Mouse (Mus musculus) thymus, postnatal 4 days (tissue): Measurements from ENCODE around the gene Gm49361.
A peak's percentile ranks its signal among the peaks of the same experiment; 100 is the strongest.
"Not testable (repeated sequence)": the region's sequence is repeated elsewhere in the genome, so short reads cannot be mapped to it uniquely, and the experiment has no call there.

ENCODE experiments used
- DNase-seq: peaks from one replicate; pipeline ENCODE4 v3.0.0; 2021

The Gm49361 gene

DNA sequence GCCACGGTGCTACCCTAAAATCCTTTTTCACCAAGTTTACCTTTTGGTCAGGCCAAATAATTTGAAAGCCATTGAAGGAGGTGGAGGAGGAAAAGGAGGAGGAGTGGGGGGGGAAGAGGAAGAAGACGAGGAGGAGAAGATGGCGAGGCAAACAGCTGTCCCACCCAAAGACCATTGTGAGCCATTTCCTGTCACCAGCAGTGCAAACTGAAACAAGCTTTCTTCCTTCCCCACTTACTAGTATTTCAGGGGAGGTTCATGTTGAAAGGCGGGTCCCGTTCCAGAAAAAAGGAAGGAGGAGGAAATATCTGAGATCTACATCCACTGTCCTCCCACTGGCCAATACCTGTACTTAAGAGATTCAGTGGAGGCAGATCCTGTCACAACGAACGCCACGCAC is 16.5 kb downstream of the Gm49361 start:
- DNase-seq = peak; percentile 23

DNA sequence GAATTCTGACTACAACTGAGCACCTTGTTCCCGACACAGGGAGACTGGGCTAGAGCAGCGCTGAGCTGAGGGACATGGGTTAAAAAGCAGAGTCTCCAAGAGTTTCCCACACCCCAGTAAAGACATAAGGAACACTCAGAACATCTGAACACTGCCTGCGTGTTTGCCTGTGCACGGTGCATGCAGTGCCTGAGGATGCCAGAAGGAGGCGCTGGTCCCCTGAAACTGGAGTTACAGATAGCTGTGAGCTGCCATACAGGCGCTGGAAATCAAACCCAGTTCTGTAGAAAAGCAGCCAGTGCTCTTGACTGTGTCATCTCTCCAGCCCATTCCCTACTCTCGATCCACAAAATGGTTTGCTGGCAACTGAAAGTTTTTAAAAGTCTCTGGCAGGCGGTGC is 19.7 kb downstream of the Gm49361 start:
- DNase-seq = peak; percentile 45

DNA sequence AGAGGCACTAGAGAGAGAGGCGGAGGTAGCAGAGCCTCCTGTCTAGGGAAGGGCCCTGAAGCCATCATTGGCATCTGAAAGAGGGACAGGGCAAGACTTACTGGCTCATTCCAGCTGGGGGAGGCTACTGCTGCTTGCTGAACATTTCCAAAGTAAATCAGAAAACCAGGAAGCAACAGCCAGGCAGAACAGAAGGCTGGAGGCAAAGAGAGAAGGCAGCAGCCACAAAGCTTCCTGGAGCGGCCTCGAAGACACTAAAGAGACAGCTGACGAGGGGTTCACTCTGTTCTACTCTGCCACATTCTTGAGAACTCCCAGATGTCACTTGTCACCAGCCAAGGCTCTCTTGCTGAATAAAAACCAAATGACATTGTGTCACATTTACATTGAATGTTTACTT is 21.4 kb downstream of the Gm49361 start:
- no peak for DNase-seq

DNA sequence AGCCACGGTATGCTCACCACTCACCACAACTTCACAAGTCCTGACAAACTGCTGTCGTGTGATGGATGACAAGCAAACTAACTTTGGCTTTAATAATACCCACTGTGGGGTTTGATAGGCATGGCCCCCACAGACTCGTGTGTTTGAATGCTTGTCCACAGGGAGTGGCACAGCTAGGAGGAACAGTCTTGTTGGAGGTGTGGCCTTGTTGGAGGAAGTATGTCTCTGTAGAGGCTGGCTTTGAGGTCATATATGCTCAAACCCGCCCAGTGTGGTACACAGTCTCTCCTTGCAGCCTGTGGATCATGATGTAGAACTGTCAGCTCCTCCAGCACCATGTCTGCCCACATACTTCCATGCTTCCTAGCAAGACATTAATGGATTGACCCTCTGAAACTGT is 27.7 kb downstream of the Gm49361 start:
- no peak for DNase-seq

DNA sequence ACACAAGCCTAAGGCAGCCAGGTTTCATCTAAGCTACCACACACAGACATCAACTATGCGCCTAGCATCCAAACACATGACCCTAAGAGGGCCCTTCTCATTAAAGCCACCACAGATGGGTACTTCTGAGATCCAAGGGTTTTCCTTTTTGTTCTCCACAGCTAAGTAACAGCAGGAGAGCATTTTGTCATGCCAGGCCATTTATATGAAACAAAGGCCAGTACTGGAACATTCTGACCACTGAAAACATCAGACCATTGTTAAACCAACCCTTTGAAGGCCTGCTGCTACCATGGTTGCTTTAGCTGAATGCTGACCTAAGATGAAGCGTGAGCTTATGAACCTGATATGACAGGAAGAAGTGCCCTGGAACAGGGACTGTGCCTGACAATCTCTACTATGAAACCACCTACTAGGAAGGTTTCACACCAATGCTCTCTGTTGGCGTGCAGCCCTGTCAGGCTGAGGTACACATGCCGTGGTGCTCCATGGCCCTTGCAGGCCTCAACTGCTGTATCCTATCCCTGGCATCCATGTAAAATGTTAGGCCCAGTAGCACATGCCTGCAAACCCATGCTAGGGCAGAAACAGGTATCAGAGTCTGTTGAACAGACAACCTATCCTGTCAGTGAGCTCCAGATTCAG is 29.2 kb downstream of the Gm49361 start:
- DNase-seq = no peak

DNA sequence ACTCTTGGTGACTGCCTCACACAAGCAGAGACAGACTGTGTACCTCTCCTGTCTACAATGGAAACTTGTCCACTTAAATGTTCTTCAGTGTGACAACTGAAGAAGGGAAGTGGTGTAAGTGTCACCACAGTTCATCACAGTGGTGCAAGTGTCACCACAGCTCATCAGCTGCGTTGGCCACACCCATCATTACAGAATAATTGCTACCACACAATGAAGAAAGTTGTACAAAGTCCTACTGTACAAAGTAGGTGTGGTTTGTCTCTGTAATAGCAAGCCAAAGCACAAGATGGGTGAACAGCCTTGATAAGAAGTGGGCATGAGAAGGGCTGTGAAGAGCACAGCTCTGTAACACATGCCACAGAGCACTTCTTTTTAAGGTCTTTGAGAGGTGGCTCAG is 33.0 kb downstream of the Gm49361 start:
- DNase-seq = no peak

DNA sequence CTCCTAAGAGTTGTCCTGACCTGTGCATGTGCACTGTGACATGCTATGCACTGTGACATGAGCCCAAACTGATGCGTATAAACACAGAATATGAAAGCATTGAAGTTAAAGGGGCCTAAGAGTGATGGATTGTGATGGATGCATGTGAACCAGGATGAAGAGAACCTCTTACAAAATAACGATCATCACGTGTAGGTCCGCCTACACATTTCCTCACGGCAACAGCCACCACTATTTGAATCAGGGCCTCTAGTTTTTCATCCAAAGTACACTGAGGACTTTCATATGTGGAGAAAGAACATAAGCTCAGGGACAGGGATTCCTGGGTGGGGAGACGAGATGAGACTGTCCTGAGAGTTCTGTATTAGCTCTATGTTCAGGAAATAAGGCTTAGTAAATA is 34.8 kb downstream of the Gm49361 start:
- DNase-seq = no peak

DNA sequence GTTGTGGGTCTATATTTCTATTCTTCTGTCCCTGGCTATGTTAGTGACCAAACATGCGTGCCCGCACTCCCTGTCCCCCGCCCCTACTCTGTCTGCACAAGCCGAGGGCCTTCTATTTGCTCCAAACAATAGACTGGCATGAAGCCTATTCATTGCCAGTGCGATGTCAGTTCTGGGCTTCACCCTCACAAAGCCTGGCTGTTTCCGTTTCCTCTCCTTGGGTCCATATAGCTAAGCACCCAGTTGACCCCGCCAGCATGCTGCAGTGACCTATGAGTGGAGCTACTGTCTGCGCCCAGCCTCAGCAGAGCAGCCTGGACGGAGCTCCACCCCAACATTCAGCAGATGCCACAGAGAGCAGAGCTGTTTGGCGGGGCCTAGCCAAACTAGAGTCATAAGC is 36.7 kb downstream of the Gm49361 start:
- no peak for DNase-seq

DNA sequence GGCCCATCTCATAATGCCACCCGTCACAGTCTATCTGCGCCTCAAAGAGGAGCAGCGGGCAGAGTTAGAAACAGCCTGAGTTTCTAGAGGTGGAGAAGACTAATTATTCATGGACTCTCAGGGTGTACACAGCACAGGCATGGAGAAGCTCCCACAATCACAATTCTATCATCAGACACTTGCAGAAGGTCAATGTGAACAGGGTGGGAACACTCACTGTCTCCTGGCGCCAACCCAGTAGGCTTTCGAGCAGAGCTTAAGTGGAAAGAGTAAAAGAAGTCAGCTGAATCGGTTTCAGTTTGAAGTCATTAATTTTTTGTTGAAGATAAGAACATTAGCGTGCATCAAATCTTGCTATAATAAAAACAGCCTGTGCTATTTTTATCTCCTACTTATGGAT is 37.3 kb downstream of the Gm49361 start:
- DNase-seq = no peak

DNA sequence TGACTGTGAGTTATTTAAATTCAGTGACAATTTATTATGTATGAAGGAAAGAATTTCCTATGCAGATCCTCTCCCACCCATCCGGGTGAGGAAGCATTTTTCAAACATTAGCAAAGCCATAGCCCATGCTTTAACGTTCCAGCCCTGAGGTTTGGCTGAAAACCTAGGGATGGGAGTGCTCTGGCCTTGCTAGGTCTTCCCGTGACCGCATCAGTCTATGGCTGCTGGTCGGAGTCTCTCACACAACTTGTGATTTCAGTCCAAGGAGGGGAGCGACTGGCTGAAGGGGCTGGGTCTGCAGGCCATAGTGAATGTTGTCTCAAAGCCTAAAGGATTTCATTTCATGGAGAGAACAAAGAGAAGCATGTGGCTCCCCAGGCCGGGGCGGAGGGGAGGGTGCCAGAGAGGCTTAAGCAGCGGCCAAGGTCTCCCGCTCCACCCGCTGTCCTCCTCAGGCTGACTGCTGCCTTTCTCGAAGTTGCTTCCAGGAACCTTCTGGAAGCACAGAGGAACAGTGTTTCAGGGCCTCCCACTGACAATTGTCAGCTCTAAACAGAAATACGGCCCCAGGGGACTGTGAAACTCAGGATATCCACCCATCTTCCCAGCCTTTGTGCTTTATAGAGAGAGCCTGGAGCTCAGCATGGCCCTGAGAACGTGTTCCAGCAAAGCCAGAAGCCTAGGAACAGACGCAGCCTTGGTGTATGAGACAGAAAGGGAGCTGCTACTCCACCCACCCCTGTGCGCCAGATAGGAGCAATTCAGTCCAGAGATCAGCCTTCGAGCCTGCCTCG is 38.6 kb downstream of the Gm49361 start:
- no peak for DNase-seq

DNA sequence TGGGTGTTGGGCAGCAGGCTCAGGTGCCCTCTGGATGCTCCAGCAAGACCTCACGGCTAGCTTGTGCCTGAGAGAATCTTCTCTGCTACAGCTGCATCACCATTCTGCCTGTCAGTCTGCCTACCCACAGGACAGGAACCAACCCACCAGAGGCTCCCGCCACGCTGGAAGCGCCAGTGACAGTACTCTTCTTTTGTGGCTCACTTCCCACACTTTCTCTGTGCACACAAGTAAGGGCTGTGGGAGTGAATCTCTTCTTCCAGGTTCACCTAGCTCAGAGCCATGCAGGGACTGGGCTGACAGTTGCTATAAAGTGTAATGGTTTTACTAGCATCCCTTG is 39.2 kb downstream of the Gm49361 start:
- DNase-seq = no peak

DNA sequence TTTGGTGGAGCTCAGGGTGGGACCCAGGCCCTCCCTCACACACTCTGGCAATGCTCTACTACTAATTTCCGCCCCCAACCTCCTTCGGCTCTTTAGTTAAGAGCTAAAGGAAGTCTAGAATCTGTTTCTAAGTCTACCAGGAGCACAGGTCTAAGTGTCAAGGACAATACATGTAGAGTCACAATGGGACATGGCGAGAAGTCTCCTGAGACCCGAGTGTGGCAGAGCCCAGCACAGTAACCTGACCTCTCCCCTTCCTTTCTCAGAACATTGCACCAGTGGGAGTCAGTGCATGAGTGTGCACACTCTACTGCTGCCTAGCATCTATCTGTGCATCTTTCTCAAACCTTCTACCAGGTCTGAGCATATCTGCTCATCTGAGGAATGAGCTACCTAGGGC is 40.1 kb downstream of the Gm49361 start:
- no peak for DNase-seq

DNA sequence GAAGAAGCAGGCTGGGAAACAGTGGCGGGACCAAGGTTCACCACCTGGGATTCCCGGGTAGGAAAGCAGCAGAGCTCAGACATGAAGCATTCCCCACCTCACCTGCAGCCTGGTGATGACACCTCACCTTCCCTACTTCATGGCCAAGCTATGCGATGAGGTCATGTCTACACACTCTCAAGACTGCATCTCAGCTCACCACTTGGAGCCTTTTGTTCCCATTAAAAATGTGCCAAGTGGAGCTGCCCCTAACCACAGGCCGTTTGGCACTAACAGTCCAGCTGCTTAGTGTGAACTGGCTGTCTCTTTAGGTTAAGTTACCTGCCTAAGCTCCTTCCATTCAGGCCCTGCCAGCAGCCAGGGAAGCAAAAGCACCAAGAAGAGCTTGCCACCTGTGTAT is 40.8 kb downstream of the Gm49361 start:
- DNase-seq = no peak

DNA sequence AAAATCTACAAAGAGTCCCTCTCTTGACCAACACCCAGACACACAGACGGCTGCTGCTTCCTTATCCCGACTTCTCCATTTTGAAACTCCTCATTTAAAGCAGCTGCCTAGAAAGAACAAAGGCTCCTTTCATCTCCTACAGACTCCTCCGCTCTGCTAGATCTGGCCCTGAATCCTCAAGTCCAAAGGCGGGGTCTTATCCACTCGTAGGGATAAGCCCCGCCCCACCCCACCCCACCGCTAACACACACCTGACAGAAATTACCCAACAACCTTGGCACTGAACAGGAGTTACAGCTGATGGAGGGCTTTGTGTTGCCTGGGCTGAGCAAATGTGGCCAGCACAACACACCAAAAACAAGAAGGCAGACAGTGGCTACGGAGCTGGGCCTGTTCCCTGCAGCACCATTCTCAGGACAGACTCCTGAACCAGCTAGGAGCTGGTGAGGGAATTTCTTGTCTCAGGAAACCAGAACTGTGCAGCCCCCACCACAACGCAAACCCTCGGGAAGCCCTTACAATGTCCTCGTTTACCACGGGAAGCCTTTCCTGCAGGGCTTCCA is 43.9 kb downstream of the Gm49361 start:
- no peak for DNase-seq

DNA sequence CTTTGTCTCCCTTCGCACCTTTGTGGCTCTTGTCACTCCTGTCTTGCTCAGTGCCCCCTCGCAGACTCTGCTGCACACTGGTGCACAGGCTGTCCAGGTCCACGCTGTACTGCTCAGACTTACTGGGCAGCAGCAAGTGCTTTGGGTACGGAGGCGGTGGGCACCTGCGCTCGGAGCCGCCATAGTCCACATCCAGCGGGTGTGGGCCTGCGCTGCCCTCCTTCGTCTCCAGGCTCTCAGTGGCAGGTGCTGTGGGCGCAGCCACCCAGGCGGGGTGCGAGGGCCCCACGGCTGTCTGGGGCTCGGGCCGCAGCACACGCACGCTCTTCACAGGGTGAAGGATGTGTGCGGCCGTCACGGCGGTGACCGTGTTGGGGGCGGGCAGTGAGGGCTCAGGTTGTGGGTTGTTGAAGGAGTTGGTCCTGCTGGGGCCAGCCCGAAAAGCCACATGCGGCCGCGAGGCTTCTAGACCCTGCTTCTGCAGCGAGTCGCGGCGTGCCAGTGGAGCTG is 46.4 kb downstream of the Gm49361 start:
- DNase-seq = no peak

DNA sequence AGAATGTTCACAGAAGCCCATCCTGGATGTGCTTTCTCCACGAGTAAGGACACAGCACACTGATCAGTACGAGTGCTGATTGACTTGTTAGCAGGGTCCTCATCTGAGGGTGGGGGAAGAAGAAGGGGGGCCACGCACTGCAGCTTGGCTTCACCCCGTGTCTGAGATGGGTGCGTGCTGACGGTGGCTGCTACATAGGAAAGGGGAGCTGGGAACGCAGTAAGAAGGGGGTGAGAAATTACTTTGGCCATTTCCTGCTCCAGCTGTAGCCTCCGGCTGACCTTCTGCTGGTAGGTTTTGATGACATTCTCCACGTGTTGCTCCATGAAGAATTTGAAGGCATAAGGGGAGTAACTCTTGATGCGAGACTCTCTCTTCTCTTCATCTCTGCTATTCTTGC is 46.9 kb downstream of the Gm49361 start:
- no peak for DNase-seq

DNA sequence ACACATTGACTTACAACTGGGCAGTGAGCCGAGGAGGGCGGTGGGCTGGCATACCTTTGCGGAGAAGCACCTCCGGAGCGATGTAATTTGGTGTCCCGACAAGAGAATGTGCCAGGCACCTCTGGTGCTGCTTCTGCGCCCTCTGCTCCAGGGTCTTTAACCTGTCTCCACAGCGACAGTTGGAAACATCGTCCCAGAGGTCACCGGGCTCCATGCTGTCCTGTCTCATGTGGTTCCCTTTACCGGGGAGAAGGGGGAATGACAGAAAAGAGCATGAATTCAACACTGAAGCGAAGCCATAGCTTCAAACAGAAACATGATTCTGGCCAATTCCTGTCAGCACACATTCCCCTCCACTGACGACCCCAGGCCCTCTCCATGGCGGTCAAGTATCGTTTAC is 49.8 kb downstream of the Gm49361 start:
- DNase-seq = no peak

DNA sequence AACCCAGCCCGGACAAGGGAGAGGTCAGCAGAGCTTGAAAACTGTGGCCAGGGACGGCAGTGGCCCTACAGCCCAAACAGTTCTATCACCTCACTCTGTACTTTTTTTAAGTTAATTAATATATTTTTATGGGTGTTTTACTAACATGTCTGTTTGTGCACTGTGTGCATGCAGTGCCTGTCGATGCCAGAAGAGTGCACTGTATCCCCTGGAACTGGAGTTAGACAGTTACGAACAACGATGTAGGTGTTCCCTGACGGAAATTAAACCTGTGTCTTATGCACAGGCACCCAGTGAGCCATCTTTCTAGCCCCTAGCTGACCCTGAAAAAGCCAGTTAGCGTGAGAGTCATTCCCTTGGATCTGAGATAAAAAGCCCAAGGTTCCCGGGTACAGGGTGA is 50.4 kb downstream of the Gm49361 start:
- DNase-seq = peak; percentile 32

DNA sequence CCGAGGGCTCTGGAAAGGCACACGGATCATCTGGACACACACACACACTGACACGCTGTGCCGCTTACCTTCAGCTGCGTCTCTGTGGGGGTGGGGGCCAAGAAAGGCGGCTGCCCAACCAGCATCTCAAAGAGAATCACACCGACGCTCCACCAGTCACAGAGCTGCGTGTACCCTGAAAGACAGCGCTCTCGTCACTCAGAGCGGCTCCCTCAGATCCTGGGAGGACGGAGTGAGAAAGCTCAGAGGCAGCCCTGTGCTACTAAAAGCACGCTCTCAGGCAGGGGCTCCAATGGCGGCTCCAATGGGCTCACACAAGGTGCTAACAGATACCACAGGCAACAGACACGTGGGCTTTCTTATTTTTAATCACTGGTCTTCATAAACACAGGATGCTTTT is 51.7 kb downstream of the Gm49361 start:
- DNase-seq = no peak

DNA sequence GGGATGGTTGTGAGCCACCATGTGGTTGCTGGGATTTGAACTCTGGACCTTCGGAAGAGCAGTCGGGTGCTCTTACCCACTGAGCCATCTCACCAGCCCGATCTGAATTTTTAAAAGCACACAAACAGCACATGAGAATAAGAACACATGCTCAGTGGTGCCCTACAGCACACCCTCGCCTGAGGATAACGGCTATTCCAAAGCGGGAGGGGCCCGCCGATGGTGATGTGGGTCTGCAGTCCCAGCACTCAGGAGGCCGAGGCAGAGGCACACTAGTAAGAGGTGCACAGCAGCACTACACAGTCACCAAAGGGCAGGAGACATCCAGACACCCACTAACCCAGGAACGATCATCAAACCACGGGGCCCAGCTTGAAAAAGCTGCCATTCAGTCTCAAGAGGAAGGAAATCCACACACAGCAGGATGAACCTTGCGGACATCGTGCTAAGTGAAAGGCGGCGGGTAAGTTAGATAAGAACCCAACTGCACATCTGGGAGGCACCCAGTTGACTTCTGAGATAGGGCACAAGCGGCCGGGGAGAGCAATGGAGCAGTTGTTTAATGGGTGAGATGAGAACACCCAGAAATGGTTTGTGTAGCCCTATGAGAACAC is 53.3 kb downstream of the Gm49361 start:
- no peak for DNase-seq

DNA sequence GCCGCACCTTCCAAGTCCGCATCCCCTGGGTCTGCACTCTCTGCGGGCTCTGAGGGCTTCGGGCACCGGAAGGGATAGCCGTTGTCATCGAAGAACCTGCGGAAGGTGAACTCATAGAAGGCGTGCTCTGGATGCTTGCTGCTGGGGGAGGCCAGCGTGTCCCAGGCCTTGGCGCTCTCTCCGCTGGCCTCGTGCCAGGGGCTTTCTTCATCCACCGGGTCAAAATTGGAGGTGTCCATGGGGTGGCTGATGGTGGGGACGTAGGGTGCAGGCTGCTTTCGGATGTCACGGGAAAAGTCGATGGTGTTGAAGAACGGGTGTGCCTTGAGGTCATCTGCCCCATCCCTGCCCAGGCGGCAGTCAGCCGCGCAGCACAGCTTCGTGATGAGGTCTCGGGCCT is 54.6 kb downstream of the Gm49361 start:
- no peak for DNase-seq

DNA sequence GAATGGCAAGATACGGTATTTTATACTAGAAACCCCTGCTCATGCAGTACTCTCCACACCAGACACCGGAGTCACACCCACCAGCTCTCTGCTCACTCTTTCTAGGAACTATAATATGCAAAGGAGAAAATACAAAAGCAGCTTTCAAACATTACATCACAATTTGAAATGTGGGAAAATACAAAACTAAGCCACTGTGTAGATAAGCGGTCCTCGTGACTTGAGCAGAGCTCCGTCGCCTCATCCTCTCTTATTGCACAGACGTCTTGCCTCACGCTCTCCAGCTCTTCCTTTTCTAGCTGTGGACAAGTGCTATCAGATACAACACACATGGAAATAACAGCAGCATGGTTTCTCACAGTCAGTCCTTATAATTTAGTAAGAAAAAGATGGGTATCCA is 55.2 kb downstream of the Gm49361 start:
- no peak for DNase-seq

DNA sequence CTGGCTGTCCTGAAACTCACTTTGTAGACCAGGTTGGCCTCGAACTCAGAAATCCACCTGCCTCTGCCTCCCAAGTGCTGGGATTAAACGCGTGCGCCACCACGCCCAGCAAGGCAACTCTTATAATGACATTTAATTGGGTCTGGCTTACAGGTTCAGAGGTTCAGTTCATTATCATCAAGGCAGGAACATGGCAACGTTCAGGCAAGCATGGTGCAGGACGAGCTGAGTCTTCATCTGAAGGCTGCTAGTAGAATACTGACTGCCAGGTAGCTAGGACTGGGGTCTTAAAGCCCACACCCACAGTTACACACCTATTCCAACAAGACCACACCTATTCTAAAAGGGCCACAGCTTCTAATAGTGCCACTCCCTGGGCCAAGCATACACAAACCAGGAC is 57.8 kb downstream of the Gm49361 start:
- DNase-seq = not testable (repeated sequence)

DNA sequence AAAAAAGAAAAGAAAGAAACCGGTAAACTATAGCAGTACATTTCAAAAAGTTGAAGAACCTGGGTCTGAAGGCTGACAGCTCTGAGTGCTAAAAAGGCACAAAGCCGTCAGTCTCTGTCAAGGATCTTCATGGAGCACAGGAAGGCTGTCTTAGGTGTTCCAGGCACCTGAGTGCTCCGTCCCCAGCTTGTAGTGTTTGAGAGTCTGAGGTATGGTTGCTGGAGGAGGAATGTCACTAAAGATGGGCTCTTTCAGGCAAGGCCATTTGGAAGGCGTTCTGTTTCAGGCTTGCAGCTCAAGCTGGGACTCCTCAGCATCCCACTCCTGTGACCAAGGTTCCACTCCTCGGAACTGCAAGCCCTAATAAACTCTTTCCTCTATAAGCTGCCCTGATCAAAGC is 58.5 kb downstream of the Gm49361 start:
- DNase-seq = no peak
